Mouse (Mus musculus): Measurements from ENCODE around the gene Ppp1r12c.

Gene Ppp1r12c

DNA sequence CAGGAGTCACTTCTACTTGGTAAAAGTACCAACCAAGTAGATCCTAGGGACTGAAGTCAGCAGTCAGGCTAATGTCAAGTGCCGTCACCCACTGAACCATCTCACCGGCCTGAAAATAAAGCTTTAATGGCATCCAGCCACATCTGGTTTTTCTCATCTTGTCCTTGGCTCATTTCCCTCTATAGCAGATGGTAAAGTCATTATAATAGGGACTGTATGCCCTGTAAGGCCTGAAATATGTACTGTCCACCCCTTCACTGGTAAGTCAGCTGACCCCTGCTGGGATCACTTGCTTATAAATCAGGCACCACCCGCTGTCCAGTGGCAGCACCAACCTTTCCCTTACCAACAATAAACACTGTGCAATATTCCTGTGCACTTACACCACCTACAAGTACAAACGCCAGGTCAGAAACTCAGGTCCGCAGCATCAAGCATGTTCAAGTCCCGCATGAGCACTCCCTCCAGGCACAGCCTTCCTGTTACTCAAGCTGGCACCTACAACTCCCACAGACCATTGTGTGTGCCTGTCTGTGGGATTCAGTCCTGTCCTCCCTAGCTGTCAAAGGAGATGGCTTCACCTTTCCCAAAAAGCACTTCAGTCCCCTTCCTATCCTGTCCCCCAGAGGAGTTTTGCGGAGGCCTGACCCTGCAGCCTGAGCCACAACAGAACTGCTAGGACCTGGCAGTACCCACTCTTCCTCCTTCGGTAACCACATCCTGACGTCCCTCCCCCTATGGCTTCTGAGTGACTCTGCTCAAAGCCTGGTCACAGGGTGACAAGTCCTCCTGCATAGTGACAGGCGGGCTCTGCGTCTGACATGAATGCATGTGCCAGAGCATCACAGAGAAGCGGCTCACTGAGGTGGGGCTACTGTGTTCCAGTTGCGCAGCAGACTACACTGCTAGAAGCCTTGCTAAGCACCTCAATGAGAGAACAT, 8.9 kb downstream of the Ppp1r12c start:
- ATAC-seq (ENCODE audit: low TSS enrichment), result no peak

DNA sequence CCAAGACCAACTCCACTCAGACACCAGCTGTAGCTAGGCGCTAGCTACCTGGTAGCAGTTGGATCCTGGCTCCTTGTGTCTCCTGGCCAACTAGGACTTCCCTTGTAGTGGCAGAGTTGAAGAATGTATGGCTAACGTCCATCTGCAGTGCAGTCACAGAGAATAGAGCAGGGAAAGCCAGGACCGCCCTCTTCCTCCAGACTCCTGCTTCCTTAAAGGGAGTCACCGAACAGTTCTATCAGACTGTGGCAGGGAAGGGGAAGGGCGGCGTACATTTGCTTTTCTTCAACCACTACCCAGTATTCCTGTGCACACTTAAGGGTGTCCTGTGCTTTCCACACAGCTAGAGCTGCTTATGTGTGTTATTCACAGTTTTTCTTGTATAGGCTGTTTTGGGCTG, 10.2 kb downstream of the Ppp1r12c start:
- ATAC-seq (ENCODE audit: low TSS enrichment), result no peak

DNA sequence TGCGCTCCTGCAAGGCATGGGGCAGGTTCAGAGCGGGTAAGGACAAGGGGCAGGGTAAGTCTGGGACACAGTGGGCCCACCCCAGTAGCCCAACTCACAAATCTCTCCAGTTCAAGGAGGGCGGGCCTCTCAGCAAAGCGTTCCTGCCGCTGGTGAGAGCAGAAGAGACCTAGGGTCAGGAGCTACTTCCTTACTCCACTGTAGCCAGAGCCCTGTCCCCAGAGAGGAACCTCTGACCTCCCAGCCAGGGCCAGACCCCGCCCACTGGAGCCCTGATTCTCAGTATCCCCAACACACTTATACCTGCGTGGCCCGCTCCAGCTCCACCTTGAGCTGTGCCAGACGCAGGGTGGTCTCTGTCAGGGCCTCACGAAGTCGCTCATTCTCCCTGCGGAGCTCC, 19.2 kb downstream of the Ppp1r12c start:
- ATAC-seq (ENCODE audit: low TSS enrichment), result no peak

DNA sequence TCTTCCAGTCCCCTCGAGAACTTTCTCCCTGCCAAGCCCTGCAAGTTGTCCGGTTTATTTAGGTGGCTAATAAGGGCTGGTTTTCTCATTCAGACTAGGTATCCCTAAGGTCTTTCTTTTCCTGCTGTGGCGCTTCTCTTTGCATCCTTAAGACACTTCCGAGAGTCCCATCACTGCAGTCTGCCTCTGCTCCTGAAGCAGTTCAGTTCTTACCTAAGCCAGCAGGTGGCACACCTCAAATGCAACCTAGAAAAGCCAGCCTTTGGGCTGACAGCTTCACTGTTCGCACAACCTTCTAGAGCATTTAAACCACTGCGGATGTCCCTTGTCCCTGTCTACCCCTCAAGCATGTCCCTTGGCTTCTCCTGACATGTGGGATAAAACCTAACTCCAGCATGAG, 21.8 kb downstream of the Ppp1r12c start:
- ATAC-seq (ENCODE audit: low TSS enrichment), result peak; percentile 58; the same call in 1 of the 2 replicates

DNA sequence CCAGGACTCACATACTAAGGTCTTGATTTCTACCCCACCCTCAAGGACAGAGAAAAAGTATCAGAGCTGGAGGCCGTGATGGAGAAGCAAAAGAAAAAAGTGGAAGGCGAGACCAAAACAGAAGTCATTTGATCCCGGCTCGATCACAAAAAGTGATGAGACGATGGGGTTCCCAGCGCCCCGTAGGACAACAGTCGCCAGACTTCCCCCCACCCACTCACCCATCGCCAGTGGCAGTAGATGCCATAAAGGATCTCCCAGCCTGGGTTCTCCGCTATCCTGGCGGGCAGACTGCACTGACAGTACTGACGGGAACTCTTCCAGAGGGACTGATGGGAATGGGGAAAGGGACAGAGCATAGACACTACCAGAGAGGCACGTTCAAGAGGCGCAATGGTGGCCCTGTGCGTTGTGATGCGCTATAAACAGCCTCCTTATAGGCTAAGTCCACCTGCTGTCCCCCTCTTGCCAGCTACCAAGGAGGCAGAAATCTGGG, 22.6 kb downstream of the Ppp1r12c start:
- ATAC-seq (ENCODE audit: low TSS enrichment), result no peak

DNA sequence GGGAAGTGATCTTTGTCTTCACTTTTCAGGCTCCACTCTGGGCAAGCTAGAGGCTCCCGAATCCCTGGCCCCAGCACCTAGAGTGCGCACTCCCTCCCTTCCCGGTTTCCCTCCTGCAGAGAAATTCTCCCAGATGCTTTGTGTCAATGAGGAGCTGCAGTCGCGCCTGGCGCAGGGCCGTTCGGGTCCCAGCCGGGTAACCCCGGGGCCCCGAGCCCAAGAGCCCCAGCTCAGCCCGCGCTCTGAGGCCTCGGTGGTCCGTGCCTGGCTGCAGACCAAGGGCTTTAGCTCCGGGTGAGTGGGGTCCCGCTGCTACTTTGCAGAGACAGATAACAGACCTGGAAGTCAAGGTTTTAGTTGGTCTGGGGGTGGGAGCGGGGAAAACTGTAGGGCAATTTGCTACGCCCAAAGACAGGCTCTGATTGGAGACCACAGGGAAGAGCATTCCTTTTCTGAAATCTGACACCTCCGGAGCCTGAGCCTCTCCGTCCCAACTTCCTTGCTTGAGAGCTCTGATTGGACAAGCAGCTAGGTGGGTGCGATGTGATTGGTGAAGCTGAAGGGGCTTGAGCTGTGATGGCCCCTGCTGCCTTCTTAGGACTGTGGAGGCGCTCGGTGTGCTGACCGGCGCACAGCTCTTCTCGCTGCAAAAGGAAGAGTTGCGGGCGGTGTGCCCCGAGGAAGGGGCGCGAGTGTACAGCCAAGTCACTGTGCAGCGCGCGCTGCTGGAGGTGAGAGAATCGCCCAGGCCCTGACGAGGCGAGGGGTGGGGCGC, 23.3 kb downstream of the Ppp1r12c start:
- peak; percentile 82 for ATAC-seq (ENCODE audit: low TSS enrichment)

DNA sequence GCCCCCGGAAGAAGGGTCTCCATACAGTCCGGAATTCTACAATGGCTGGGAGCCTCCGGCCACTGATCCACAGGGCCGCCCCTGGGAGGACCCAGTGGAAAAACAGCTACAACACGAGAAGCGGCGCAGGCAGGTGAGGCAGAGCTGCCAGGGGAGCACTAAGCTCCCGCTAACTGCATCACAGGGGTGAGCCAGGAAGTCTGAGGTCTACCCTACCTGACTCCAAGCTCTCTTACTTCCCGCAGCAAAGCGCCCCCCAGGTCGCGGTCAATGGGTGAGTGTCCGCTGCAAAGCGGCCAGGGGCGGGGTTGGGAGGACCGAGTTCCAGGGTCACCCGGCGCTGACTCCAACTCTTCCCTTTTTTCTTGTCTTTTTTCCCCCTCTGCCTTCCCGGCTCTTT, 27.5 kb downstream of the Ppp1r12c start:
- no peak for ATAC-seq (ENCODE audit: low TSS enrichment)

DNA sequence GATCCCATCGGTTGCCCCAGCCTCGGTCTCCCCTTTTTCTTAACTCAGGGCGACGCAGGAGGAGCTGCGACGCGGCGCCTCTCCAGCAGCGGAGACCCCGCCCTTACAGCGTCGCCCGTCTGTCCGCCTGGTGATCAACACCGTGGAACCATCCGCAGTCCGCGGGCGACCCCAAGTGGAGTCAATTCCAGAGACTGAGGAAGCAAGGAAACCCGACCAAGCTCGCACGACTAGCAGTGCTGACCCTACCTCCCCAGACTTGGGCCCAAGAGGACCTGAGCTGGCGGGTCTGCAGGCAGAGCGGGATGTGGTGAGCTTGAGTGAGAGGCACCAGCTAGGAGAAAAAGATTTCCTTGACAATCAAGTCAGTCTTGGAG, 30.3 kb downstream of the Ppp1r12c start:
- ATAC-seq (ENCODE audit: low TSS enrichment), result peak; percentile 86

DNA sequence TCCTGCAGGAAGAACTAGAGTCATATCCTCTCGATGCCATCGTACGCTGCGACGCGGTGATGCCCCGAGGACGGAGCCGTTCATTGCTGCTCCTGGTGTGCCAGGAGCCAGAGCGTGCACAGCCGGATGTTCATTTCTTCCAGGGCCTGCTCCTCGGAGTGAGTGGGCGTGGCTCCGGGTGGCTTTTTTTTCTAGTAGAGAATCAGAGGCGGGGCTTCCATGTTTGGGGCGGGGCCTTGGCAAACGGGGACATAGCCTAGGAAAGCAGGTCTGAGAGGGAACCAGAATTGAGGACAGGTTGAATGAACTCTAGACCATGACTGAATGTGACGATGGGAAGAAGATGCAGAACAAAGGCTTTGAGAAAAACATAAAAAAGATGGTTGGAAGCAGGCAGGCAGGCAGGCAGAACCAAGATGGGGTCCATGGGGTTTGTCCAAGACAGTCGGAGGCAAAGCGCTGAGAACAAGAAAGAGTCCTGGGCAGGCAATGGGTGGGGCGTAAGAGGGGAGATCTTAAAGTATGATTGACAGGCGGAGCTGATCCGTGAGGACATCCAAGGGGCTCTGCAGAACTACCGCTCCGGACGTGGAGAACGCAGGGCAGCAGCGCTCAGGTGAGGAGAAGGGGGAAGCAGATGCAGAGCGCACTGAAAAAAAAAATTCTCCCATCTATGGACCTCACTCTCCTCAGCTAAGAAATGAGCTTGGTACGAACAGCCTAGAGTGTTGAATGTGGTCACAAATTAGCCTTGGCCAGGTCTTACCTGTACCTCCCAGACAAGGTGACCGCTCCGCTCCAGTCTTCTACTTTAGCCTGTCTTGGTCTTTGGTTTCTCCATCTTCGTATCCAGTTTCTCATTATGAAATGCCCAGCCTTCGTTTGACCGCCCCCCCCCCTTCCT, 31.0 kb downstream of the Ppp1r12c start:
- ATAC-seq (ENCODE audit: low TSS enrichment), result peak; percentile 35; the same call in 1 of the 2 replicates

DNA sequence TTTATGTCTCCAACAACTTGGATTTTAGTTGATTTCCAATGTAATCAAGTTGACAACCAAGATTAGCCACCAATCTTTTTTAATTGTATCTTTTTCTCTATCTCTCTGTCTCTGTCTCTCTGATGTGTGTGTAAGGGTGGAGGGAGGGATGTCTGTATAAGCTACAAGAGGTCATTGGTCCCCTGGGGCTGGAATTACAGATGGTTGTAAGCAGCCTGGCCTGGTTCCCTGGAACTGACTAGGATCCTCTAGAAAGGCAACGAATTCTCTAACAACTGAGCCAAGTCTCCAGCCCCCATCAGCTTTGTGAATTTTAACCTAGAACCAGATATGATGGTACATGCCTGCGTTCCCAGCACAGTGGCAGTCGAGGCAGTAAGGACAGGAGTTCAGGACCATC, 33.7 kb downstream of the Ppp1r12c start:
- no peak for ATAC-seq (ENCODE audit: low TSS enrichment)

DNA sequence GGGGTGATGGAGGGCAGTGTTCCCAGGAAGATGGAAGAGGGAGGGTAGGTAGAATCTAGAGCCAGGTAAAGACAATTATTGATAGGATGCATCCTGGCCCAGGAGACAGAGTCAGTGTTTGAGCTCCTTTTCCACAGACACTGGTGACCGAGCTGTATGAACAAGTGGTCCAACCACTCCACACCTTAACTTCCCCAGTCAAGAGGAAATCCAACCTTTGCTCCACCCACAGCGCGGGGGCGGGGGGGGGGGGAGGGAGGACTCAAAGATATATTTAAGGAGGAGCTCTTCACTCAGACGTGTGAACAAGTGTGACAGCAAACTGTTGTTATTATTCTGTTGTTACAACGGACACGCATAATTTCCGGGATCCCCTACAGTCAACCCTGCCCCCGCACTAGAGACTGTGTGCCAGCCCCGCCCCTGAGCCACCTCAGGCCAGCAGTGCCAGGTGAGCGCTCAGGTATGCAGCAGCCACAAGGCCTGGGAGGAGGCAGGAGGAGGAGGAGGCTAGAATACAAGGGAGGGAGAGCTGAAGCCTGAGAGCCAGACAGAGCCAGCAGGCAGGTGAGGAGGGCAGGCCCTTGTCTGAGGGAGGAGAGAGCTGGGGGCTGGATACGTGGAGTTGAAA, 37.2 kb downstream of the Ppp1r12c start:
- no peak for ATAC-seq (ENCODE audit: low TSS enrichment)

DNA sequence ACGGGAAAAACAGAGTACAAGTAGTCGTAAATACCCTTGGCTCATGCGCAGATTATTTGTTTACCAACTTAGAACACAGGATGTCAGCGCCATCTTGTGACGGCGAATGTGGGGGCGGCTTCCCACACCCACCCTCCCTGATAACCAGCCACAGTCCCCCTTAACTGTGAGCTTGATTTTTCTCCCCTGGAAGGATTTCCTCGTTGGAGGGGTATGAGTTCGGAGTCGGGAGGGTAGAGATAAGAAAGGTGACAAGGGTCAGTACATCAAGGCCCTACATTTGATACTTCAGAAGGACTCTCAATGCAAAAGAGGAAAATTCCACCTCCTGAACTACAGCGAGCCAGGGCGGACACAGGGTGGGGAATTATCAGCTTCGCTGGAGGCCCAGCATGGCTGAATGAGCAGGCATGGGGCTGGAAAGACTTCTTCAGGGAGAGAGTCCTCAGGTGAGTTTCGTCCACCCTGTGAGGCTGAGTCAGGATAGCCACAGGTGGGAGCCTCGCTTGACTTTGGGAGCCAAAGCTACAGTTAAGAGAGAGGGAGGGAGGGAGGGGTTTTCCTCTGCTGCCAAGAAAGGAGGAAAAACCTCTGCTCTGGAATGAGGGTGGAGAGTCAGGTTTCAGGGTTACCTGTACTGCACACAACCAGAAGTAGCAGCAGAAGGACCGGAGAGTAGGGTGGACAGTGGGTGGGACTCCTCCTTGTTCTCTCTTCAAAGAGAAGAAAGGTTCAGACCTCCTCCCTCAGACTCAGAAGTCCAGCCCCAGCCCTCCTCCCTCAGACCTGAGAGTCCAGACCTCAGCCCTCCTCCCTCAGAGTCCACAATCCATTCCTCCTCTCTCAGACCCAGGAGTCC, 40.7 kb downstream of the Ppp1r12c start, which contains the start of gene Eps8l1:
Eps8l1 (plus strand) TSS at position 99 of the 859 bp plus-strand sequence.
- ATAC-seq (ENCODE audit: low TSS enrichment), result no peak

DNA sequence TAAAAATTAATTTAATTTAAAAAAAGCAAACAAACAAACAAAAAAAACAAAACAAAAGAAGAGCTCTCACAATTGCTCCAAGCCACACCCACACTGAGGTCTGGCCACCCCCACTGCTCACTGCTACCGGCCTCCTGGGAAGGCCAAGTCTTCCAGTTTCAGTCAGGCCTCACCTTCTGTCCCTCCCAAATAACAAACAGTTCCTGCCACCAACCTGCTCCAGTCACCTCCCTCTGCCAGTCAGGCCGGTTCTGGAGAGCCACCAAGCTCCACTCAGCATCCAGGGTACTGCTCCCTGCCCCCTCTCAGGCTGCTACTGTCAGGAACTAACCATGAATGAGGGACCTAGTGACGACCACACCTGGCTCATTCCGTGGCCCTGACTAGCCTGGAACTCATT, 48.8 kb downstream of the Ppp1r12c start:
- ATAC-seq (ENCODE audit: low TSS enrichment), result no peak

DNA sequence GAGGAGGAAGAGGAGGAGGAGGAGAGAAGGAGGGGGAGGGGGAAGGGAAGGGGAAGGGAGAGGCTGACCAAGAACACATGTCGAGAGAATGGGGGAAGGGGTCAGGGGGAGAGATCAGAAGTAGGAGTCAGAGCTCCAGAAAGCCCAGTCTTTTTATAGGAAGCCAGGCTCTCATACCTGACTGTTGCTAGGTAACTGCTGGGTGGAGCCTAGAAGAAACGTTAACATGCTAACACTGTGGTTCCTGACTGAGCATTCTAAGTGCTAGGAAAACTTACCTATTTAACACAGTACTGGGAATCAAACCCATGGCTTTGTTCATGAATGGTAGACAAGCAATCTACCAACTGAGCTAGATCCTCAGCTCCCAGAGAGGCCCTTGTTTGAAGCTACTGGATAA, 52.3 kb downstream of the Ppp1r12c start:
- ATAC-seq (ENCODE audit: low TSS enrichment), result no peak

DNA sequence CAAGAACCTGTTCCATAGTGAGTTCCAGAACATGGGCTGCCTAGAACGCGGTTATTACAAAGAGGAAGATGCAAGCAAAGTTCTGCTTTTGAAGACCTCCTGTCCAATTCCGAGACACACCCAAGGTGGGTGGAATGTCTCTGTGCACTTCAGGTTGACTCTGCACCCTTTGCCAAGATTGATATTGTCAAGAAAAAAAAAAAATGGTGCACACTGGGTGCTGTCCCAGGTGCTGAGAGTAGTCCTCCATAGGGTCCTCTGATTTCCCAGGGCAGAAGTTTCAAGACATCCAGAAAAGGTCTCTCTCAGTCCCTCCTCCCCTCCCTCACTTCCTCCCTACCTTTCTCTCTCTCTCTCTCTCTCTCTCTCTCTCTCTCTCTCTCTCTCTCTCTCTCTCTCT, 53.0 kb downstream of the Ppp1r12c start:
- no peak for ATAC-seq (ENCODE audit: low TSS enrichment)

DNA sequence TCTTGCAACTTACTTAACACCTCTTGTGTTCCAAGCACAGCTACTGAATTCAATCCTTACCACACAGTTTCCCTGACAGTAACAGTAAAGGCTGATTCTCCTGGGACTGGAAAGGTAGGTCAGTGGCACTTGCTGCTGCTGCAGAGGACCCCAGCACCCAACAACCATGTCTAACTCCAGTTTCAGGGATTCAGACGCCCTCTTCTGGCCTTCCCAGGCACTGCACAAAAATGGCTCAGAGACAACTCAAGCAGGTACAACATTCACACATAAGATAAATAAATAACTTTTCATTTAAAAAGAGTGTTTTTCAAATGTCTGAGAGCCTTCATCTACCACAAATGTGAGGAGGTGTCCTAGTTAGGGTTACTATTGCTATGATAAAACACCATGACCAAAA, 54.3 kb downstream of the Ppp1r12c start:
- ATAC-seq (ENCODE audit: low TSS enrichment), result no peak

DNA sequence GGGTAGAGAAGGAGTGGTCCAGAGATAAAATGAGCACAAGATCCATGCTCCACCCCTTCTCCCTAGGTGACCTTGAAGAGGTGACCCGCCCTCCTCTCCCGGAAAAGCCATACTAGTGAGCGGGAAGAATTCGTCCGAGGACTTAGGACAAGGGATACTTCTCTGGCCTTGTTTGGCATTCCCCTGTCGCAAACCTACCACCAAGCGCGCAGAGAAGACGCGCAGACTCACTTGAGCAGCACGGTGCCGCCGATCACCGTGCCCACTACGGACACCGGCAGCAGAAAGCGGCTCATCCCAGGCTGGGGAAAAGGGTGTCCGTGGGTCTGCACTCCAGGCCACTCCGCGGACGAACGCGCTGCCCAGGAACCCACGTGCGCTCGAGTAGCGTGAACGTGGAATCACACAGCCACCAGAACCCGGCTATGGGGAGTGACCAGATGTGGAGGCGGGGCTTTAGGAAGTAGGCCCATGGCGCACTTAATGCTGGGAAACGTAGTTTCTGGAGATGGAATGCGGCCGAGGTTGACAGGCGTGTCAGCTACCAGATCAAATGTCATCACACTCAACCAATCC, 56.2 kb downstream of the Ppp1r12c start, which contains the start of gene Rdh13:
Rdh13 (minus strand) TSS at position 434 of the 576 bp plus-strand sequence.
- ATAC-seq (ENCODE audit: low TSS enrichment), result peak; percentile 98

DNA sequence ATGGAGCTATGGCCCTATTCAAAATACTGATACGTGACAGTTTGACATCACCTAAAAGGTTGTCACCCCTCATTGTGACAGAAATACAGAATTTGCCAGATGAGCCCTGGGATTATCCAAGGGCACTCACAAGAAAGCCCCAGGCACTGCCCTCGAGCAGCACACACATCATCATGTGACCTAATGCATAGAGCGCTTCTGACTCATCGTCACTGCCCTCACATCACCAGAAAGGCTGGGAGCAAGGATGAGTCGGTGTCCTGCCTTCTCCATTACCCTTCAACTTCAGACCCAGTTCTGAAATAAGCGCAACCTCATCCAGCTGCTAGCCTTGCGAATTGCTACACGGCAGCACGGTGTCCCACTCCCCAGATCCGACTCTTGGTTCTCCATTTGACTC, 60.9 kb downstream of the Ppp1r12c start:
- no peak for ATAC-seq (ENCODE audit: low TSS enrichment)

DNA sequence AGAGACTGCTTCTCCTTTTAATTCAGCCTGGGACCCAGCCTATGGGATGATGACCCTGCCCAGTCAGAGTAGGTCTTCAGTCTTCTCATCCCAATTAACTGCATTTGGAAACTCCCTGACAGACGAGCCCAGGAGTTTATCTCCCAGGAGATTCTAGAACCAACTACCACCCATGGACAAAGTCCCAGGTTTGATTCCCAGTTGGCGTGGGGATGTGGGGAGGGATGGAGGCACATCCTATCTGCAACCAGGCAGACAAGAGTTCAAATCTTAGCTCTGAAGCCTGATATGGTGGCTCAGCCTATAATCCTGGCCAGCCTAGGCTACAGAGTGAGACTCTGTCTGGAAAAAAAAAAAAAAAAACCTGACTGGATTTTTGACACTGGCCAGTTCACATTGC, 63.8 kb downstream of the Ppp1r12c start:
- ATAC-seq (ENCODE audit: low TSS enrichment), result no peak

DNA sequence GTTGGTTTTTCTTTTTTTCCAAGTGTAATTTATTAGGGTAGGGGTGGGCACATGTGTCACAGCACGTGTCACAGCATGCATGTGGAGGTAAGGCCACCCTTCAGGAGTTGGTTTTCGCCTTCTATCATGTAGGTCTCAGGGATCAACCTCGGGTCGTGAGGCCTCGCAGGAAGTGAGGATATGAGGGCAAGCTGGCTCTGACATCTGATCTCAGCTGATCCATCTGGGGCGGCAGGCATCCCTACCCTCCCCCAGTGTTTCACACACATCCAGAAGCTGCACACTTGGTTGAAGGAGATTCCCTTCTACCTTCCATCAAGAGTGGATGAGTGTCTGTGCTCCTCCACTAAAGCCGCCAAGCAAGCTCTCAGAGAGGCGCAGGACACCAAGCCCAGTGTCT, 69.5 kb downstream of the Ppp1r12c start:
- no peak for ATAC-seq (ENCODE audit: low TSS enrichment)
